Mouse (Mus musculus): Measurements from ENCODE around the gene Sipa1l1. TPM values are rescaled to one million over a fixed set of nuclear protein-coding genes. Genes with fewer than 3 reads are reported as not detected.

Gene Sipa1l1
- total RNA-seq, 2 experiments from 2014 or later = 140 to 146 TPM

DNA sequence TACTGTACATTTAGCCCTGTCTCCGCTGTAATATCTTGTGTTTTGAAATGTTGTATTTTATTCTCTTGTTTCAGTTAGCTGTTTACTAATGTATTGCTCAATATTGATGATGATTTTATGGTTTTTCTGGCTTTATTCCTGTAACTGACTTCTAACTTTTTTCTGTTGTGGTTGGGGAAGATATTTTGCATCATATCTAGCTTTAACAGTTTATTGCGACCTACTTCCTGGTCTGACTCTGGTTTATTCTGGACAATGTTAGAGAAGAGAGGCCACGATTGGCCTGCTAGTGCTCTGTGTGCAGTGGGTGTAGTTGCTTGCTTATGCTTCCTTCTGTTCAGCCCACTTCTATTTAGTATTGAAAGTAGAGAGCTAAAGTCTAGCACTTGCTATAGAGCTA, 77.3 kb downstream of the Sipa1l1 start:
- DNase-seq (ENCODE audit: low spot score in 2 of 2) = no peak

DNA sequence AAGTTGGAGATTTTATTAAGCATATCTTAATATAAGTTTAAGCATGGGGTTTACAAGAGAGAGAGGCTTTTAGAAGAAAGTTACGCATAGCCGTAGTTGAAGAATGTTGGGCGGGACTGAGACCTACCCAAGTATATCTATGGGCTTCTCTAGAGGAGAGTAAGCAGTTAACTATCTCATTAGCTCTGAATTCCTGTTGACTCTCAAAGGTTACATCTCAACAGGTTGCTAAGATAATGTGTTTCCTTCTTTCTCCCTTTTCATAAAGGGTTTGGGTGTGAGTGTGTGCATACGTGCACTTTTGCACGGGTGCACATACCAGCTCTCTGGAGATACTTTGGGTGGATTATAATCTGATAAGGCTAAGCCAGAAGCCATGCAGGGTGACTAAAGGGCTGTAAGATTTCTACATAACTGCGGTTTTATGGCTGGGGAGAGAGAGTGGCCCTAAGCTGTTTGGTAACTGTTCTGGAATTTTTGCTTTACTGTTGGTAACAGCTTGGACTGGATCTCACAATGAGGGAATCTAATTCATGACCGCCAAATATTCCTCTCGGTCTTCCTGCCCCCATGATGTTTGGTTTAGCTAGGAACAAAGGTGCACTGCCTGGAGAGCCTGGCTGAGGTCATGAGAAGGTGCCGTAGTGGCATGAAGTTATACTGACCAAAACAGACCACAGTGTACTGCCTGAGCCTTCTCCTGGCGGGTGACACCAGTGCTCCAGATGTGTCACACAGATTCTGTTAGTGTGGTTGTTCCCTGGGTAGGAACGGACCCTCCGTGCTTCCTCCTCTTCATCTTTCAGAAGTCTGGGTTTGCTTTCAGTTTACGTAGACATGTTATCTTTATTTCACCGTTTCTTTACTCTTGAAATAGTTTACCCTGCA, 78.5 kb downstream of the Sipa1l1 start:
- DNase-seq (ENCODE audit: low spot score in 2 of 2) = no peak

GRCm38 (mm10) chr12:82248501-82248900, 79.4 kb downstream of the Sipa1l1 start:
- DNase-seq (ENCODE audit: low spot score in 2 of 2) = no peak

DNA sequence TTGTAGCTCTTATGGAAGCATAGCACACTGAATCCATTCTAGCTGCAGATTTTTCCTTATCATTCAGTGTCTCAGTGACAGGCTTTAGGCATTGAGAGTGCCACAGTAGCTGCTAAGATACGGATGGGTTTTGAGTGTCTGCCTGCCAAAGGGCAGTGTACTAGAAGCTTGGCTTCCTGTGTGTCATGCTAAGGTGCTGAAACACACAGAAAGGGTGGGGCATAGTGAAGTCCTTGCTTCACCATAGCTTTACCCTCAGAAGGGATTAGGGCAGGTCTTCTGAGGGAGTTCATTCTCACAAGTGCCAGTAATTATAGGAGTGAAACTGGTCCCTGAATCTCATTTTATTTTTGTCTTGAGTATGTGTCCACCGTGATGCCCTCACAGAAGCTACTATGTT, 82.2 kb downstream of the Sipa1l1 start:
- DNase-seq (ENCODE audit: low spot score in 2 of 2) = no peak

- peak in 1 of 2 experiments; percentile 47 for DNase-seq (ENCODE audit: low spot score in 2 of 2)
Observed at GRCm38 (mm10) chr12:82254076-82254475, 85.0 kb downstream of the Sipa1l1 start.

DNA sequence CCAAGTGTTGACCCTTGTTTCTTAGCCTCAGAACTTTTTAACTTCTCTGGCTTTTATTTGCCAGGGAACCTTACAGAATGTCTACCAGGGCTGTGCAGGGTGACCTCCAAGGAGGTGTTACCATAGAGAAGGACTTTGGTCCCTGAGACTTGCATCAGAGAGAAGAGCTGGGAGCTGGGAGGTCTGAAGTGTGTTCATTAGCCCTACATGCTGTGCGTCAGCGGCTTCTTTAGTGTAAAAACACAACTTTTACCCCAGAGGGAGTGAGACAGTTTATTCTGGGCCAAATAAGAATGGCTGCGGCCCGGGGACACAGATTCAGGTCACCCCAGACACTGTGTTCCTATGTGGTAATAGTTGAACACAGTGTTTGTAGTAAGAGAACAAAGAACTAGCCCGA, 86.9 kb downstream of the Sipa1l1 start:
- no peak for DNase-seq (ENCODE audit: low spot score in 2 of 2)

GRCm38 (mm10) chr12:82256921-82257500, 87.9 kb downstream of the Sipa1l1 start:
- no peak for DNase-seq (ENCODE audit: low spot score in 2 of 2)

DNA sequence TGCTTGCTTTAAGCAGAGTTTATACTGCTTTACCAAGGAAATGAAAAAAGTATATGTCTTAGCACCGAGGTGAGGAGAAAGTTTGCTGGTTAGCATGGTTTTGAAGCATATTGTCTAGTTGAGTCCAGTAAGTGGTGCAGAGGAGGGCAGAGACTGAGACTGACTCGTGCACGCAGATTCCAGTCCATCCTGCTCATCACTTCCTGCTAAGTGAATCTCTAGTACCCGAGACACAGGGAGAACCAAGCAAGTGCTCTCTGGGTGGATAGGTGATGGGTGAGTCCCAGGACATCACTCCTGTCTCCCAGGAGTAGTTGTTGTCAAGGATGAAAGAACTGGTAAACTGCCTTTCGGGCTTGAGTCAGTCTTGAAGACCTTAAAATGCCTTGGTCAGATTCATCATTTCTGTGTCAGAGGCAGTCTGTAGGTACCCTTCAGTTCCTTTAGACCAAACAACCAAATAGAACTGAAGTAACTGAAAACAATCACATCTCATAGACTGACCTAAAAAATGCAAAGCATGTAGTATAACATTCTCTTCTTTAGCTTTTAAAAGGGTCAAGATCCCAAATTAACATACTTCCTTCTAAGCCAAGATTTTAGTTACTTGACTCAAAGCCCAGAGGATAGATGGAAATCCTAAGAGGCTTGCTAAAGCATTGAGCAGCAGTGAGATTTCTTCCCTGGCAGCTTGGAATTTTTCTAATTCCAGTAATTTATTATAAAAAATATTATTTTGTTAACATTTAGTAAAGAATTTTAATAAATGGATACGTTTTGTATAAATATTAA, 89.1 kb downstream of the Sipa1l1 start:
- no peak for DNase-seq (ENCODE audit: low spot score in 2 of 2)

- no peak for DNase-seq (ENCODE audit: low spot score in 2 of 2)
Observed at GRCm38 (mm10) chr12:82263443-82263842, 94.3 kb downstream of the Sipa1l1 start.

- no peak for DNase-seq (ENCODE audit: low spot score in 2 of 2)
Observed at GRCm38 (mm10) chr12:82264083-82264851, 95.1 kb downstream of the Sipa1l1 start.

- DNase-seq (ENCODE audit: low spot score in 2 of 2) = no peak
Observed at GRCm38 (mm10) chr12:82265335-82266274, 96.5 kb downstream of the Sipa1l1 start.

GRCm38 (mm10) chr12:82271447-82271846, 102.3 kb downstream of the Sipa1l1 start:
- no peak for DNase-seq (ENCODE audit: low spot score in 2 of 2)

DNA sequence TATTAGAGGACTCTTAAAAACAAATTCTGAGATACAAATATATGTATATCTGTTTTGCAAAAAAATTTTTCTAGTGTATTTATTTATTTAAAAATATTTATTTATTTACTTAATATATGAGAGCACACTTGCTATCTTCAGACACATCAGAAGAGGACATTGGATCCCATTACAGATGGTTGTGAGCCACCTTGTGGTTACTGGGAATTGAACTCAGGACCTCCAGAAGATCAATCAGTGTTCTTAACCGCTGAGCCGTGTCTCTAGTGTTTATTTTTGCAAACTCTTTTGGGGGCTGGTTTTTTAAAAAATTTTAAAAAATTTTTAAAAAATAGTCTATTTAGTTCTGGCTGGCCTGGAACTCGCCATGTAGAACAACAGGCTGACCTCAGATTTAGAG, 104.4 kb downstream of the Sipa1l1 start:
- DNase-seq (ENCODE audit: low spot score in 2 of 2) = no peak

DNA sequence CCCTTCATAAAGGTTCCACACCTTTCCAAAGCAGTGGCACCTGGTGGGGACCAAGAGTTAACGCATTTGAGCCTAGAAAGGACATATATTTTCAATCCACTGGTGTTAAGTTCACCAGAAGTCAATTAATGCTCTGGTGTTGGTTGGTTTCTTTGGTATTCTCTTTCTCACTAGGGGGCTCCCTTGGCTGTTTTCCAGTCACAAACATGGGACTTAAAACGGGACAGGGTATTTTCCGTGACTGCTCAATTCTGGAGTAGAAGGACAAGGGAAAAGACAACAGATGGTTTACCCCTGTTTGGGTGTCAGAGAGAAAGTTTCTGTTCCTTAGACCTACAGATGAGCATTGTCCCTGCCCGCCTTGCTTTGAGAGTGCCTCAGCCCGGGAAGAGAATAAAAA, 105.5 kb downstream of the Sipa1l1 start:
- DNase-seq (ENCODE audit: low spot score in 2 of 2) = no peak

DNA sequence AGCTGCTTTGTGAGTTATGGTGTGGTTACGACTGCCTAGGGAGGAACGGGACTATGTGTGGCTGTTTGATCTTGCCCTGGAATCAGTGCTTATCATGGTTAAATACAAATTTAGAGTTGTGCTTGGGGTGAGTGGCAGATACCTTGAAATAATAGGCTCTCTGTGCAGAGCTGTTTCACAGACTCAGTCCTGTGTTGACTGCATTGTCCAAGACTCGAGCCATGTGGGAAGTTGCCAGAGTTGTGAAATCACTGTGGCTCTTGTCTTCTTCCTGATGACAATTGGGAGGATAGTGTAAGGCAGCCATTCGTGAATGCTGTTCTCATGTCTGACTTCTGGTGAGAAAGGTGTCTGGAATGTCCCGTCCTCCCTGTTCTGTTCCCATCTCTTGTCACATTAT, 106.6 kb downstream of the Sipa1l1 start:
- no peak for DNase-seq (ENCODE audit: low spot score in 2 of 2)

GRCm38 (mm10) chr12:82276591-82276990, 107.5 kb downstream of the Sipa1l1 start:
- no peak for DNase-seq (ENCODE audit: low spot score in 2 of 2)

- no peak for DNase-seq (ENCODE audit: low spot score in 2 of 2)
Observed at GRCm38 (mm10) chr12:82284617-82285016, 115.5 kb downstream of the Sipa1l1 start.

DNA sequence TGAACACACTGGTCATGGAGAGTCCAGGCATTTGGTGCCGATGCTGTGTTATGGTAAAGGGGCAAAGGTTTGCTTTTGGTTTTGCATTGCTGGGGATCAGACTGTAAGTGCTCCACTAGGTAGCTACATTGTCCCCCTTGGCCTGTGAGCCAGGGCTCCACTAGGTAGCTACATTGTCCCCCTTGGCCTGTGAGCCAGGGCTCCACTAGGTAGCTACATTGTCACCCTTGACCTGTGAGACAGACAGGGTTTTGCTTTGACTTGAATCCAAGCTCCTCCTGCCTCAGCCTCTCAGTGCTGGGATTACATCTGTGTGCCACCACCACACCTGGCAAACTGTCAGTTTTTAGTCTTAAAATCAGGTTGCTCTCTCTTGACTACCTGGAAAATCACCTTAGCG, 115.9 kb downstream of the Sipa1l1 start:
- no peak for DNase-seq (ENCODE audit: low spot score in 2 of 2)

DNA sequence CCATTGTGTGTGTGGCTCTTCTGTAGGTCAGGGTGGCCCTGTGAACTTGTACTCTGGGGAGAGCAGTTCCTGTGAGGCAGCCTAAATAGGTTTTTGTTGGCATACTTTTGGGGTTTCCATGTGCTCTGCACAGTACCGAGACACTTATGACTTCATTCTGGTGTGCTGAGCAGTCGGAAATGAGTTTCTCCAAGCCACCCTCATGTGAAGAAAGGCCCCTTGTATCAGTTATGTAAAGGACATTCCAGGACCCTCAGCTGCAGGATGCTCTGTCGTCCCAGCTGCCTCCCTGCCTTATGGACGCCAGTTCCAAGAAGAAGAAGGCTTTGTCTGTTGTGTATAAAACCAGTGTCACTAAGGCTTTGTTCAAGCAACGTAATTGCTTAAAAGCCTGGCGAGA, 116.9 kb downstream of the Sipa1l1 start:
- no peak for DNase-seq (ENCODE audit: low spot score in 2 of 2)

- no peak for DNase-seq (ENCODE audit: low spot score in 2 of 2)
Observed at GRCm38 (mm10) chr12:82286804-82287203, 117.7 kb downstream of the Sipa1l1 start.
